Mouse (Mus musculus) layer of hippocampus, adult 6 months (tissue): ENCODE measurements around the gene Kif19a. TPM values are rescaled to one million over a fixed set of nuclear protein-coding genes. Genes with fewer than 3 reads are reported as not detected.

Source experiments
- long read RNA-seq, 2 experiments: library from polyadenylated mRNA; unstranded; transcript quantifications; one replicate each; pipeline ENCODE4 v2.0.0; 2019 to 2020
- polyA plus RNA-seq: library from polyadenylated mRNA; unstranded; fragments of <200 nt; fragmentation: Nextera tagmentation; gene quantifications from 2 replicates; pipeline ENCODE4 v1.2.3, GENCODE M21; 2021

The Kif19a gene
- 0.34 and 0.64 TPM in 2 replicates for polyA plus RNA-seq
- long read RNA-seq, experiment 1, partial matches to known transcripts = 0 of 1 reads
- long read RNA-seq, experiment 1, other reads (novel, unspliced or antisense) = 1 of 1 reads
- long read RNA-seq, experiment 2 = 0 reads

GRCm38 (mm10) chr11:114764820-114765818 lies at the start of gene Kif19a:
Gene Kif19a (plus strand): TSS chr11:114765388.

DNA sequence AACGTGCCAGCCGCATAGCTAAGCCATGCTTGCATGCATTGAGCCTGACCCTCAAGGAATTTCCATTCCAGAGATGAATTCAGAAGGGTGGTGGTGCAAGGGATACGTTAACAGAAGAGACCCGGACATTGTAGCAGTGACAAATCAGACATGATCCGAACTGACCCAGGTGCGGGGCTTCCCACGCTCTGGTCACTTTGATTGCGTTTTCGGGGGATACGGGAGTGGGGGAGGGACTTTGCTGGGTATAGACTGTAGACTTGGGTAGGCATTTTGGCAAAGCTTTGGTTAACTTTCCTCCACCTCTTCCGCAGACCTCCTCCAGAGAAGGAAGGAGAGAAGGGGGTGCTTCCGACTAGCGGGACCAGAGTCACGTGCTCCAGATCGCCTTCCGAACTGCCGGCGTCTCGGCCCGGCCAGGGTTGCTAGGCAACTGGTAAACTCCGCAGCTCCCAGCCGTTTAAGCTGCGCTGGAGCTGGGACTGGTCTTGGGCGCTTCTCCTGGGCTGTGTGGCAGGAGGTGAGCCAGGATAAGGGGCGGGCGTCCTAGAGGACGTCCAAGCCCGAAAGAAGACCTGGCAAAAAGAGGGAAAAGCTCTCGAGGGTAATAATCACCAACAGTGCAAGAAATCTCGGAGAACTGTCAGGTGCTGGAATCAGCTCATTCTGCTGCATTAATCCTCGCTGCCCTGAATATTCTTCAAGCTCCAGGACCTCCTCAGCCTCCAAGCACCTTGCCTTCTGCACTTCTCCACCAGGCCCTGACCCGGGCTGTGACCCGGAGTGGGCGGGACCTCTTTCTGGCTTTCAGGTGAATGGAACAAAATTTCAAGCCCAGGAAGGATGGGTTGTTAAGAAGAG lies 38.0 kb upstream of the Kif19a start, which contains the start of gene Dnaic2:
TSS of gene Dnaic2 (plus strand) at position 444 of the 861 bp plus-strand sequence.

DNA sequence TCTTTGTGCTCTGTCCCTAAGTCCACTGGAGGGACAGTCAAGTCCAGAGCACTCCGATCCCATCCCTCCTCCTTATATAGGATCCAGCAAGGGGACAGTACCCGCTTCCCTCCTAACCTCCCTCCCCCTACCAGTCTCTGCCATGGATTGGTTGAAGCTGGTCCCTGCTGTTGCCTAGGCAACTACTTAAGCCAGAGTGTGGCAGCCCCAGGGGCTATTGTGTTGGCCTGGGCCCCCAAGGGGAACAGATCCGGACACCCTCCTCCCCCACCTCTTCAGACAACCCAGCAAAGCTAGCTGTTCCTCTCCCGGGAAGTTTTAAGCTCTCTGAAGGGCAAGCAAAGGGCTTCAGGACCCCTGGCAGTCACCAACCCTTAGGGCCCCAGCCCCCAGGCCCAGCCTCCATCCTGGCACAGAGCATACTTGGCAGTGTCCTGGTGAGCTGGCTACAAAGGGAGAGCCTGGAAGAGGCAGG lies 30.7 kb downstream of the Kif19a start, which contains the start of gene Btbd17:
TSS of gene Btbd17 (minus strand) at position 98 of the 475 bp plus-strand sequence.

DNA sequence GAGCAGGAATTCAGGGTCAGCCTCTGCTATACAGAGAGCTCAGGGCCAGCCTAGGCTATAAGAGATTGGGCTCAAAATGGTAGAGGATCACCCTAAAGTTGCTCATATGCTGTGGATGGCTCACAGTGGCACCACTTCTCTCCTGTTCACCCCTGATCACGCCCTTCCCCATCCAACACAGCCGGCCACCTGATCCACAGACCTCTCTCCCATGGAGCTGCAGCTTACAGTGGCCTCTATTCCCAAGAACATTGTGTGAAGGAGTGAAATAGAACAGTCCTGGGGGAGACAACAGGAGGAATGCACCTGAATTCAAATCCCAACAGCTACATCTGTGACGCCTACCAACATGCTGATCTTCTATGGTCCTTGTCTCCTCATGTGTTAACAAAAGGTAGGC lies 33.4 kb downstream of the Kif19a start, which contains the start of gene Gpr142:
TSS of gene Gpr142 (plus strand) at position 301 of the 400 bp plus-strand sequence.

Other genes starting within 250 kb of the Kif19a start
- 4,707 and 4,862 TPM in 2 replicates for gene Rpl38, start 96.9 kb upstream of the Kif19a start, polyA plus RNA-seq
- 41.8 and 57.8 TPM in 2 replicates for gene Ttyh2, start 90.0 kb upstream of the Kif19a start, polyA plus RNA-seq
- gene Dnaic2, start 38.0 kb upstream of the Kif19a start, polyA plus RNA-seq = 1.8 and 3.5 TPM in 2 replicates
- 97.8 and 99.0 TPM in 2 replicates for gene Btbd17, start 30.6 kb downstream of the Kif19a start, polyA plus RNA-seq
- gene Gpr142, start 33.5 kb downstream of the Kif19a start, polyA plus RNA-seq = not detected in 2 replicates
- gene Gprc5c, start 85.8 kb downstream of the Kif19a start, polyA plus RNA-seq = 3.1 and 6.1 TPM in 2 replicates
- 0.95 and 1.2 TPM in 2 replicates for gene Cd300a, start 124.7 kb downstream of the Kif19a start, polyA plus RNA-seq
- gene Cd300lb, start 169.0 kb downstream of the Kif19a start, polyA plus RNA-seq = 0.05 TPM in 1 of 2 replicates, not detected in the other
- gene Cd300c, start 203.8 kb downstream of the Kif19a start, polyA plus RNA-seq = not detected in 2 replicates
- gene Cd300ld, start 224.5 kb downstream of the Kif19a start, polyA plus RNA-seq = 0.05 TPM in 1 of 2 replicates, not detected in the other
- 5.0 and 6.7 TPM in 2 replicates for gene Cd300c2, start 236.5 kb downstream of the Kif19a start, polyA plus RNA-seq